8 mouse cellular contexts compared by ENCODE assay signal in genomic region chr9:40637705-40638393, GRCm38 (mm10). TPM values are rescaled to one million over a fixed set of nuclear protein-coding genes. Genes with fewer than 3 reads are reported as not detected.
A peak's percentile ranks its signal among the peaks of the same experiment; 100 is the strongest.
DNase-seq lines count a peak whose midpoint lies in the region; ATAC-seq and TF ChIP-seq lines count a peak whose summit lies in the region.

No protein-coding gene starts in this region.

- H3K9ac ChIP-seq in liver, embryonic 14.5 days (replicated peaks): no peak overlapping the region

- H3K36me3 ChIP-seq in erythroblast, embryonic 14.5 days (ENCODE audit: control insufficient read depth): no peaks in the 10 kb centered on the region
- H3K36me3 ChIP-seq in liver, embryonic 14.5 days (replicated peaks; ENCODE audit: control insufficient read depth, insufficient read depth, low read depth): no peaks in the 10 kb centered on the region

- H3K27me3 ChIP-seq in erythroblast, embryonic 14.5 days (ENCODE audit: control insufficient read depth): no peaks in the 10 kb centered on the region
- H3K27me3 ChIP-seq in liver, embryonic 14.5 days (ENCODE audit: control insufficient read depth, insufficient read depth, low read length): no peaks in the 10 kb centered on the region

- no peak overlapping the region for H3K27ac ChIP-seq in liver, embryonic 14.5 days

- ATAC-seq in erythroblast, adult 5-6 weeks (replicated peaks; ENCODE audit: low FRiP score, poor library complexity, severe bottlenecking): no peak
- ATAC-seq in liver, embryonic 14.5 days (ENCODE audit: insufficient read depth): no peak
- no peak for ATAC-seq in inflammation-experienced regulatory T-cells, adult 6 months

- peak overlapping the region; percentile 46 for H3K4me3 ChIP-seq in erythroblast, embryonic 14.5 days (replicated peaks)
- peak overlapping the region; percentile 26 to 76 for H3K4me3 ChIP-seq in liver, embryonic 14.5 days (ENCODE audit: insufficient read depth in 1 of 2, low read depth in 2 of 2, low read length in 2 of 2)

- no peak for TF ChIP-seq EP300 in liver, embryonic 14.5 days (IDR thresholded peaks at IDR 0.05; ENCODE audit: low read depth)

- TF ChIP-seq CTCF in liver, embryonic 14.5 days (IDR thresholded peaks at IDR 0.05; ENCODE audit: low read depth): no peak

- 0 out of 2 replicates have a peak, but pooled peaks cover 2% of the 10 kb centered on the region for H3K4me1 ChIP-seq in erythroblast, embryonic 14.5 days (ENCODE audit: control insufficient read depth)
- peaks cover 0 to 8% of the 10 kb centered on the region in 2 experiments; a peak in 2 of 4 replicates for H3K4me1 ChIP-seq in liver, embryonic 14.5 days (replicated peaks; ENCODE audit: control insufficient read depth in 2 of 2, insufficient read depth in 2 of 2, low read length in 1 of 2)

- no peaks in the 10 kb centered on the region for H3K9me3 ChIP-seq in erythroblast, embryonic 14.5 days (ENCODE audit: control insufficient read depth, low read length)
- H3K9me3 ChIP-seq in liver, embryonic 14.5 days (ENCODE audit: control insufficient read depth, low read length): no peaks in the 10 kb centered on the region

- H3K4me2 ChIP-seq in liver, embryonic 14.5 days (ENCODE audit: low read depth): peak overlapping the region; percentile 49

- 26% methylated on average over 8 of the region's 8 CpGs for WGBS in liver, embryonic 14.5 days (ENCODE audit: insufficient replicate concordance)

- peak; percentile 34 for DNase-seq in thymus, postnatal 0 days (ENCODE audit: low spot score)
- DNase-seq in thymus, adult 18-20 months: no peak
- no peak for DNase-seq in liver, embryonic 14.5 days (ENCODE audit: low read depth in 3 of 3, low spot score in 3 of 3)
- no peak for DNase-seq in natural killer cell, adult 2 months (ENCODE audit: low spot score in 2 of 2)
- DNase-seq in right cerebral cortex, postnatal 14 days: no peak

RNA-seq across cellular contexts. Expression of gene Gm21915, which starts 32.6 kb away (rescaled TPM):
- polyA plus RNA-seq in erythroblast, embryonic 14.5 days (2012): not detected in 2 replicates
- not detected in 2 replicates for total RNA-seq in erythroblast, adult 5-6 weeks (2015; ENCODE audit: low replicate concordance)
- total RNA-seq in erythroblast, adult 5-6 weeks (2017; ENCODE audit: low replicate concordance): not detected in 2 replicates
- not detected in 2 replicates for polyA plus RNA-seq in thymus, postnatal 0 days (2015; fragmentation: Nextera tagmentation; extraction: Ambion mirVana)
- not detected in 2 replicates for polyA plus RNA-seq in liver, embryonic 14.5 days (2012; rRNA removed)
- polyA plus RNA-seq in liver, embryonic 14.5 days (2014; fragmentation: Nextera tagmentation; extraction: Ambion mirVana): not detected in 2 replicates
- polyA plus RNA-seq in inflammation-experienced regulatory T-cells, adult 6 months (2017; shearing (Covaris generic)): not detected

RNA-seq across cellular contexts. Expression of gene Clmp, which starts 47.9 kb away (rescaled TPM):
- 0.01 TPM in 1 of 2 replicates, not detected in the other for polyA plus RNA-seq in erythroblast, embryonic 14.5 days (2012)
- total RNA-seq in erythroblast, adult 5-6 weeks (2015; ENCODE audit: low replicate concordance): 0.84 TPM in 1 of 2 replicates, not detected in the other
- total RNA-seq in erythroblast, adult 5-6 weeks (2017; ENCODE audit: low replicate concordance): 0.26 TPM in 1 of 2 replicates, not detected in the other
- 0.74 and 0.75 TPM in 2 replicates for polyA plus RNA-seq in thymus, postnatal 0 days (2015; fragmentation: Nextera tagmentation; extraction: Ambion mirVana)
- 0.39 and 0.59 TPM in 2 replicates for polyA plus RNA-seq in liver, embryonic 14.5 days (2012; rRNA removed)
- polyA plus RNA-seq in liver, embryonic 14.5 days (2014; fragmentation: Nextera tagmentation; extraction: Ambion mirVana): 0.55 and 0.80 TPM in 2 replicates
- polyA plus RNA-seq in inflammation-experienced regulatory T-cells, adult 6 months (2017; shearing (Covaris generic)): not detected
